Mouse (Mus musculus): ENCODE results near the gene Ppm1g. TPM values are rescaled to one million over a fixed set of nuclear protein-coding genes. Genes with fewer than 3 reads are reported as not detected.

Gene Ppm1g
- polyA plus RNA-seq (2015; fragmentation: Nextera tagmentation; extraction: Ambion mirVana) = 161 and 170 TPM in 2 replicates

GRCm38 (mm10) chr5:31220448-31221303, at the start of gene Ppm1g:
Gene Ppm1g, minus strand, starts transcription at chr5:31220687.
- ATAC-seq (ENCODE audit: low read depth) = peak; percentile 94
- peak within 1 kb of the TSS; percentile 96 for H3K9ac ChIP-seq
- WGBS = under 1% methylated on average over 70 of the region's 70 CpGs

GRCm38 (mm10) chr5:31267686-31268085, 47.2 kb upstream of the Ppm1g start:
- no peak overlapping the region for H3K9ac ChIP-seq
- no peak for ATAC-seq (ENCODE audit: low read depth)
- H3K4me1 ChIP-seq (replicated peaks) = no peaks in the 10 kb centered on the region
- H3K27me3 ChIP-seq = no peaks in the 10 kb centered on the region
- H3K9me3 ChIP-seq = no peaks in the 10 kb centered on the region
- no peak overlapping the region for H3K4me3 ChIP-seq
- WGBS = 66% methylated on average over 6 of the region's 6 CpGs
- peaks cover 91% of the 10 kb centered on the region for H3K36me3 ChIP-seq
- H3K27ac ChIP-seq (replicated peaks) = no peak overlapping the region
- H3K4me2 ChIP-seq = no peak overlapping the region

More at GRCm38 (mm10) chr5:31220448-31221303, at the start of gene Ppm1g:
- no peaks in the 10 kb centered on the region for H3K9me3 ChIP-seq
- H3K4me3 ChIP-seq = peak within 1 kb of the TSS; percentile 75
- no peaks in the 10 kb centered on the region for H3K36me3 ChIP-seq
- H3K27ac ChIP-seq (replicated peaks) = peak within 1 kb of the TSS; percentile 94
- peaks cover 29% of the 10 kb centered on the region for H3K4me1 ChIP-seq (replicated peaks)
- peak within 1 kb of the TSS; percentile 82 for H3K4me2 ChIP-seq
- H3K27me3 ChIP-seq = no peaks in the 10 kb centered on the region

GRCm38 (mm10) chr5:31266101-31266500, 45.6 kb upstream of the Ppm1g start:
- ATAC-seq (ENCODE audit: low read depth) = no peak
- Histone ChIP-seq H3K27ac (replicated peaks) (no peak overlapping the region), H3K27me3 (no peaks in the 10 kb centered on the region), H3K36me3 (peaks cover 96% of the 10 kb centered on the region), H3K4me2 (no peak overlapping the region), H3K4me3 (no peak overlapping the region), H3K4me1 (replicated peaks) (no peaks in the 10 kb centered on the region), H3K9ac (no peak overlapping the region), H3K9me3 (no peaks in the 10 kb centered on the region)
- WGBS = 94% methylated on average over 7 of the region's 7 CpGs

GRCm38 (mm10) chr5:31257616-31258015, 37.1 kb upstream of the Ppm1g start:
- Histone ChIP-seq H3K9me3 (no peaks in the 10 kb centered on the region), H3K27me3 (no peaks in the 10 kb centered on the region), H3K4me3 (no peak overlapping the region), H3K27ac (replicated peaks) (no peak overlapping the region), H3K9ac (no peak overlapping the region), H3K36me3 (peaks cover 91% of the 10 kb centered on the region), H3K4me1 (replicated peaks) (no peaks in the 10 kb centered on the region), H3K4me2 (no peak overlapping the region)
- ATAC-seq (ENCODE audit: low read depth) = no peak
- 93% methylated on average over 11 of the region's 11 CpGs for WGBS

- H3K9me3 ChIP-seq = no peaks in the 10 kb centered on the region
- no peak overlapping the region for H3K27ac ChIP-seq (replicated peaks)
- peaks cover 91% of the 10 kb centered on the region for H3K36me3 ChIP-seq
- no peak for ATAC-seq (ENCODE audit: low read depth)
- H3K4me3 ChIP-seq = no peak overlapping the region
- no peak overlapping the region for H3K4me2 ChIP-seq
- H3K9ac ChIP-seq = no peak overlapping the region
- H3K27me3 ChIP-seq = no peaks in the 10 kb centered on the region
- H3K4me1 ChIP-seq (replicated peaks) = peaks cover 10% of the 10 kb centered on the region
- WGBS = 92% methylated on average over 2 of the region's 2 CpGs
Measured at GRCm38 (mm10) chr5:31255971-31256370, 35.5 kb upstream of the Ppm1g start.

GRCm38 (mm10) chr5:31255381-31255780, 34.9 kb upstream of the Ppm1g start:
- H3K36me3 ChIP-seq = peaks cover 91% of the 10 kb centered on the region
- H3K27me3 ChIP-seq = no peaks in the 10 kb centered on the region

GRCm38 (mm10) chr5:31254901-31255300, 34.4 kb upstream of the Ppm1g start:
- ATAC-seq (ENCODE audit: low read depth) = no peak
- peaks cover 91% of the 10 kb centered on the region for H3K36me3 ChIP-seq
- H3K4me3 ChIP-seq = no peak overlapping the region
- H3K9ac ChIP-seq = no peak overlapping the region
- no peak overlapping the region for H3K4me2 ChIP-seq
- WGBS = 89% methylated on average over 8 of the region's 8 CpGs
- H3K27me3 ChIP-seq = no peaks in the 10 kb centered on the region
- H3K4me1 ChIP-seq (replicated peaks) = peaks cover 11% of the 10 kb centered on the region
- H3K27ac ChIP-seq (replicated peaks) = no peak overlapping the region
- no peaks in the 10 kb centered on the region for H3K9me3 ChIP-seq

More at GRCm38 (mm10) chr5:31255381-31255780, 34.9 kb upstream of the Ppm1g start:
- Histone ChIP-seq H3K4me3 (no peak overlapping the region), H3K9ac (no peak overlapping the region), H3K4me2 (no peak overlapping the region), H3K4me1 (replicated peaks) (peaks cover 11% of the 10 kb centered on the region), H3K27ac (replicated peaks) (no peak overlapping the region), H3K9me3 (no peaks in the 10 kb centered on the region)
- WGBS = 89% methylated on average over 2 of the region's 2 CpGs
- ATAC-seq (ENCODE audit: low read depth) = no peak

- 83% methylated on average over 7 of the region's 7 CpGs for WGBS
- no peak overlapping the region for H3K4me3 ChIP-seq
- peaks cover 91% of the 10 kb centered on the region for H3K36me3 ChIP-seq
- no peak overlapping the region for H3K4me2 ChIP-seq
- no peaks in the 10 kb centered on the region for H3K27me3 ChIP-seq
- H3K4me1 ChIP-seq (replicated peaks) = peaks cover 11% of the 10 kb centered on the region
- no peak overlapping the region for H3K9ac ChIP-seq
- H3K27ac ChIP-seq (replicated peaks) = no peak overlapping the region
- no peaks in the 10 kb centered on the region for H3K9me3 ChIP-seq
- no peak for ATAC-seq (ENCODE audit: low read depth)
Measured at GRCm38 (mm10) chr5:31254452-31254851, 34.0 kb upstream of the Ppm1g start.

- H3K27me3 ChIP-seq = no peaks in the 10 kb centered on the region
- H3K4me1 ChIP-seq (replicated peaks) = peaks cover 11% of the 10 kb centered on the region
- H3K4me3 ChIP-seq = no peak overlapping the region
- H3K27ac ChIP-seq (replicated peaks) = no peak overlapping the region
- 94% methylated on average over 8 of the region's 8 CpGs for WGBS
- H3K36me3 ChIP-seq = peaks cover 92% of the 10 kb centered on the region
- no peaks in the 10 kb centered on the region for H3K9me3 ChIP-seq
- no peak overlapping the region for H3K9ac ChIP-seq
- H3K4me2 ChIP-seq = no peak overlapping the region
- no peak for ATAC-seq (ENCODE audit: low read depth)
Measured at GRCm38 (mm10) chr5:31253806-31254205, 33.3 kb upstream of the Ppm1g start.

GRCm38 (mm10) chr5:31252795-31253545, 32.5 kb upstream of the Ppm1g start:
- Histone ChIP-seq H3K4me2 (no peak overlapping the region), H3K36me3 (peaks cover 95% of the 10 kb centered on the region), H3K9ac (no peak overlapping the region), H3K4me3 (no peak overlapping the region), H3K4me1 (replicated peaks) (peaks cover 11% of the 10 kb centered on the region), H3K9me3 (no peaks in the 10 kb centered on the region), H3K27me3 (no peaks in the 10 kb centered on the region), H3K27ac (replicated peaks) (no peak overlapping the region)
- ATAC-seq (ENCODE audit: low read depth) = no peak
- WGBS = 85% methylated on average over 16 of the region's 16 CpGs

- Histone ChIP-seq H3K27me3 (no peaks in the 10 kb centered on the region), H3K9ac (peak overlapping the region; percentile 38; the same call in 1 of the 2 replicates), H3K4me2 (no peak overlapping the region), H3K36me3 (peaks cover 95% of the 10 kb centered on the region), H3K9me3 (no peaks in the 10 kb centered on the region), H3K4me1 (replicated peaks) (peaks cover 11% of the 10 kb centered on the region), H3K27ac (replicated peaks) (no peak overlapping the region), H3K4me3 (peak overlapping the region; percentile 7; the same call in 1 of the 2 replicates)
- peak; percentile 15; the same call in 1 of the 2 replicates for ATAC-seq (ENCODE audit: low read depth)
- 47% methylated on average over 10 of the region's 10 CpGs for WGBS
Measured at GRCm38 (mm10) chr5:31252151-31252550, 31.7 kb upstream of the Ppm1g start.

- WGBS = 10% methylated on average over 47 of the region's 47 CpGs
- peak within 1 kb of the TSS; percentile 38 for H3K9ac ChIP-seq
Measured at GRCm38 (mm10) chr5:31251541-31252101, 31.1 kb upstream of the Ppm1g start, which contains the start of gene Krtcap3. Gene Krtcap3, plus strand, starts transcription at chr5:31251691.

More at GRCm38 (mm10) chr5:31251541-31252101, 31.1 kb upstream of the Ppm1g start, which contains the start of gene Krtcap3:
- peak; percentile 45 for ATAC-seq (ENCODE audit: low read depth)
- Histone ChIP-seq H3K27me3 (no peaks in the 10 kb centered on the region), H3K4me2 (peak within 1 kb of the TSS; percentile 32), H3K9me3 (no peaks in the 10 kb centered on the region), H3K36me3 (peaks cover 97% of the 10 kb centered on the region), H3K27ac (replicated peaks) (no peak within 1 kb of the TSS), H3K4me3 (peak within 1 kb of the TSS; percentile 7), H3K4me1 (replicated peaks) (peaks cover 11% of the 10 kb centered on the region)
